Mouse (Mus musculus): ENCODE measurements around the gene Atp1b1.

The Atp1b1 gene

GRCm38 (mm10) chr1:164395131-164395780, 62.9 kb downstream of the Atp1b1 start:
- peak; percentile 19 for DNase-seq (ENCODE audit: low read depth, low spot score)

- DNase-seq (ENCODE audit: low read depth, low spot score): no peak
Measured at GRCm38 (mm10) chr1:164392176-164392575, 66.0 kb downstream of the Atp1b1 start.

GRCm38 (mm10) chr1:164389743-164390142, 68.4 kb downstream of the Atp1b1 start:
- DNase-seq (ENCODE audit: low read depth, low spot score): no peak

Data from CD4-positive, CD25-positive, alpha-beta regulatory T cell, adult 2 months (primary cell).